Mouse (Mus musculus) WW6 (cell line): ENCODE measurements around the gene Arhgap17.

Source experiments
- DNase-seq: peaks from one replicate; pipeline ENCODE4 v3.0.0-alpha.2; 2013; ENCODE audit warnings: low read depth, low spot score

Arhgap17 gene

GRCm38 (mm10) chr7:123368778-123369746 lies 653 bp downstream of the Arhgap17 start:
- no peak for DNase-seq

GRCm38 (mm10) chr7:123368187-123368586 lies 1.5 kb downstream of the Arhgap17 start:
- DNase-seq = no peak

- no peak for DNase-seq
Observed at GRCm38 (mm10) chr7:123367218-123368150, 2.2 kb downstream of the Arhgap17 start.

- no peak for DNase-seq
Observed at GRCm38 (mm10) chr7:123366806-123367205, 2.9 kb downstream of the Arhgap17 start.

GRCm38 (mm10) chr7:123365876-123366741 lies 3.6 kb downstream of the Arhgap17 start:
- no peak for DNase-seq

- no peak for DNase-seq
Observed at GRCm38 (mm10) chr7:123363971-123364370, 5.7 kb downstream of the Arhgap17 start.

- DNase-seq = no peak
Observed at GRCm38 (mm10) chr7:123362806-123363205, 6.9 kb downstream of the Arhgap17 start.

GRCm38 (mm10) chr7:123361229-123361980 lies 8.3 kb downstream of the Arhgap17 start:
- DNase-seq = no peak

- DNase-seq = no peak
Observed at GRCm38 (mm10) chr7:123360185-123360584, 9.5 kb downstream of the Arhgap17 start.

GRCm38 (mm10) chr7:123359101-123359500 lies 10.6 kb downstream of the Arhgap17 start:
- DNase-seq = no peak

- no peak for DNase-seq
Observed at GRCm38 (mm10) chr7:123356158-123356557, 13.6 kb downstream of the Arhgap17 start.

- no peak for DNase-seq
Observed at GRCm38 (mm10) chr7:123354851-123355250, 14.9 kb downstream of the Arhgap17 start.

GRCm38 (mm10) chr7:123354392-123354791 lies 15.3 kb downstream of the Arhgap17 start:
- no peak for DNase-seq

- DNase-seq = no peak
Observed at GRCm38 (mm10) chr7:123353879-123354278, 15.8 kb downstream of the Arhgap17 start.

GRCm38 (mm10) chr7:123353081-123353480 lies 16.6 kb downstream of the Arhgap17 start:
- DNase-seq = no peak

- DNase-seq = no peak
Observed at GRCm38 (mm10) chr7:123350243-123350642, 19.5 kb downstream of the Arhgap17 start.

- DNase-seq = no peak
Observed at GRCm38 (mm10) chr7:123349813-123350212, 19.9 kb downstream of the Arhgap17 start.

GRCm38 (mm10) chr7:123346631-123347290 lies 23.0 kb downstream of the Arhgap17 start:
- no peak for DNase-seq

GRCm38 (mm10) chr7:123345041-123345544 lies 24.6 kb downstream of the Arhgap17 start:
- DNase-seq = no peak
